Mouse (Mus musculus): ENCODE results near the gene Spaca1. TPM values are rescaled to one million over a fixed set of nuclear protein-coding genes. Genes with fewer than 3 reads are reported as not detected.

Spaca1 gene
- polyA plus RNA-seq, 1 experiment from 2014 or later = 0.56 TPM

Other genes with a start within 250 kb of the Spaca1 start
- gene Cnr1, start 125.6 kb downstream of the Spaca1 start, polyA plus RNA-seq (2015; fragmentation: Nextera tagmentation; extraction: Ambion mirVana) = 71.3 and 75.5 TPM in 2 replicates